Mouse (Mus musculus) adrenal gland, postnatal 0 days (tissue): ENCODE measurements around the gene Rtn1. TPM values are rescaled to one million over a fixed set of nuclear protein-coding genes. Genes with fewer than 3 reads are reported as not detected.

Experiments used
- polyA plus RNA-seq: library from polyadenylated mRNA; unstranded; fragments of >200 nt; fragmentation: Nextera tagmentation; extraction: Ambion mirVana; gene quantifications from 2 replicates; pipeline ENCODE4 v1.2.1, GENCODE M21; 2015

Gene Rtn1
- polyA plus RNA-seq = 141 and 475 TPM in 2 replicates

GRCm38 (mm10) chr12:72408954-72409353 is at the start of gene Rtn1:
TSS of gene Rtn1 (minus strand) at chr12:72409054.

GRCm38 (mm10) chr12:72441839-72442576 is 33.2 kb upstream of the Rtn1 start, which contains the start of gene Lrrc9:
TSS of gene Lrrc9 (plus strand) at chr12:72441866.

GRCm38 (mm10) chr12:72184929-72185328 is 223.9 kb downstream of the Rtn1 start, which contains the start of gene Ccdc175:
TSS of gene Ccdc175 (minus strand) at chr12:72185029.

Other genes with a start within 250 kb of the Rtn1 start
- gene Ccdc175, start 224.0 kb downstream of the Rtn1 start, polyA plus RNA-seq = not detected in 2 replicates
- gene Lrrc9, start 32.8 kb upstream of the Rtn1 start, polyA plus RNA-seq = 0.76 and 1.3 TPM in 2 replicates
- gene Pcnx4, start 127.3 kb upstream of the Rtn1 start, polyA plus RNA-seq = 7.1 and 7.6 TPM in 2 replicates
- not detected in 2 replicates for gene Gm4756, start 240.6 kb upstream of the Rtn1 start, polyA plus RNA-seq